Mouse (Mus musculus): ENCODE measurements around the gene Zswim9. TPM values are rescaled to one million over a fixed set of nuclear protein-coding genes. Genes with fewer than 3 reads are reported as not detected.
A peak's percentile ranks its signal among the peaks of the same experiment; 100 is the strongest.

Zswim9 gene
- total RNA-seq, 2 experiments from 2014 or later = 12.6 to 14.5 TPM

DNA sequence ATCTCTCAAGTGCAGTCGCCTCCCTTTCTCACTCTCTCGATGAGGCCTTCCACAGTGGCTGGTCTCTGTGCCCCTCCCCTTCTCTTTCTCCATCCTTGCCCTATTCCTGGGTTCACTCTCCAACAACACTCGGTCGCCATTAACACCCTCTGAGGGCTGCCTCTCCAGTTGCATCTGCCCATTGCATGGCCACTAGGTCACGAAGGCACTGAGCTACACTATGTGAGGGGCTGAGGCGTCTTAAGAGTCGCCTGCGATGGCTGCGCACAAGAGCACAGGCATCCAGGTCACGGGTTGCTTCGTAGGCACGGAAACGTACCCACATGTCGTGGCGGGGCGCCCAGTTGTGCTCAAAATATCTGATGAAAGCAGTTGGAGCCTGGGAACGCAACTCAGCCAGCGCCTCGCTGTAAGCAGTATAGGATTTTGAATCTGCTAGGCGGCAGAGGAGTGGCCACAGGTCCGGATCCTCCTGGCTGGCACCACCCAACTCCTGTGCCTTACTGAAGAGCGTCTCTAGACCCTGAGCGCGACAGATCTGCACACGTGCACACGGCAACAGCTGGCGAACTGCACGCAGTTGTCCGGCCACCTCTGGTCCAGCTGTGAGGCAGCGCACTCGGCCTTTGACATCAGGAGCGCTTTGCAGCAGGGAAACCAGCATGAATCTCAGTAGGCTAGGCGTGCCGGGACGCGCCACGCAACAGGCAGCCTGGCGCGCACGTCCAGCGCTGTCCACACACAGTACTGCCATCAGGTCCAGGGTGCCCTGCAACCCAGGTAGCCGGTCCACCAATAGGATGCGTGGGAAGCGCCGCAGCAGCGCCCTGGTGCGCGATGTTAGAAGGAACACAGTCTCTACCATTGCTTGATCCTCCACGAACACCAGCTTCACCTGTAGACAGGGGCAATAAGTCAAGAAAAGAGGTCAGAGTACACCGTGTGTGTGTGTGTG is 17.5 kb downstream of the Zswim9 start:
- intact Hi-C loops (cut with DNase I) = no loop called here
- TF ChIP-seq CTCF (IDR thresholded peaks at IDR 0.05) = no peak
- H3K4me3 ChIP-seq = peak overlapping the region; percentile 15; the same call in 1 of the 2 replicates

DNA sequence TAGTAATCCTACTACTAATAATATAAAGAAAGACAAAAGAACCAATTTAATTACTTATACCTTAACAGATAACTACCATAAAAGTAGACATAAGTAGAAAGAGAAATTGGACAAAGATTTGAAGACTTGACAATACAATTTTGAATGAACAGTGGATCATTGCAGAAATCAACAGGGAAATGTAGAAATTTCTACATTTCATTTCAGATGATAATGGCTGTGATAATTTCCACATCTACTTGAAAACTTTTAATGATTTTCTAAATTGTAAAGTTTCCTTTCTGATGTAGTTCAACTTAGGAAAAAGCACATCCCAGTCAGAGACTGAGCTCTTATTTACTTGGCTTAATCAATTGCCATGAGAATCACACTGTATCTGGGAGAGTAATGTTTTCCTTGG is 65.8 kb downstream of the Zswim9 start, which contains the start of gene Vmn1r89:
Vmn1r89 (plus strand) TSS at position 301 of the 400 bp plus-strand sequence.
- no peak for DNase-seq
- intact Hi-C loops (cut with DNase I) = no loop called here
- H3K27ac ChIP-seq = no peak within 1 kb of the TSS
- H3K4me3 ChIP-seq = no peak within 1 kb of the TSS
- TF ChIP-seq CTCF (IDR thresholded peaks at IDR 0.05) = no peak

More for the DNA sequence above, 17.5 kb downstream of the Zswim9 start:
- DNase-seq = peak; percentile 48
- no peak overlapping the region for H3K27ac ChIP-seq

Other genes with a start within 250 kb of the Zswim9 start
- 100 to 1,000 TPM in 1 of 2 experiments, 10 to 100 TPM in 1; 76.2 to 106 TPM for gene Chmp2a, start 243.9 kb downstream of the Zswim9 start, total RNA-seq (2021)
- gene Ube2m, start 240.4 kb downstream of the Zswim9 start, total RNA-seq (2021) = 100 to 1,000 TPM; 136 to 146 TPM
- gene Mzf1, start 224.0 kb downstream of the Zswim9 start, total RNA-seq (2021) = under 1 TPM; 0.51 to 0.92 TPM
- gene Vmn1r85, start 183.5 kb downstream of the Zswim9 start, total RNA-seq (2021) = not detected
- gene Vmn1r86, start 158.8 kb downstream of the Zswim9 start, total RNA-seq (2021) = not detected
- gene Vmn1r87, start 138.6 kb downstream of the Zswim9 start, total RNA-seq (2021) = not detected
- under 1 TPM; 0.05 to 0.11 TPM for gene Vmn1r88, start 119.2 kb downstream of the Zswim9 start, total RNA-seq (2021)
- gene Vmn1r89, start 65.7 kb downstream of the Zswim9 start, total RNA-seq (2021) = not detected
- gene Lig1, start 1.4 kb downstream of the Zswim9 start, total RNA-seq (2021) = 1 to 10 TPM; 1.1 to 1.4 TPM
- gene Pla2g4c, start 45.9 kb upstream of the Zswim9 start, total RNA-seq (2021) = under 1 TPM in 1 of 2 experiments, not detected in 1; 0.14 TPM
- gene Cabp5, start 119.4 kb upstream of the Zswim9 start, total RNA-seq (2021) = not detected
- gene Bsph1, start 172.1 kb upstream of the Zswim9 start, total RNA-seq (2021) = not detected